Mouse (Mus musculus): ENCODE results near the gene Zfp574. TPM values are rescaled to one million over a fixed set of nuclear protein-coding genes. Genes with fewer than 3 reads are reported as not detected.
"Not testable (repeated sequence)": the region's sequence is repeated elsewhere in the genome, so short reads cannot be mapped to it uniquely, and the experiment has no call there.

Gene Zfp574
- 33.9 and 37.7 TPM in 2 replicates for polyA plus RNA-seq (2015; fragmentation: Nextera tagmentation; extraction: Ambion mirVana)

DNA sequence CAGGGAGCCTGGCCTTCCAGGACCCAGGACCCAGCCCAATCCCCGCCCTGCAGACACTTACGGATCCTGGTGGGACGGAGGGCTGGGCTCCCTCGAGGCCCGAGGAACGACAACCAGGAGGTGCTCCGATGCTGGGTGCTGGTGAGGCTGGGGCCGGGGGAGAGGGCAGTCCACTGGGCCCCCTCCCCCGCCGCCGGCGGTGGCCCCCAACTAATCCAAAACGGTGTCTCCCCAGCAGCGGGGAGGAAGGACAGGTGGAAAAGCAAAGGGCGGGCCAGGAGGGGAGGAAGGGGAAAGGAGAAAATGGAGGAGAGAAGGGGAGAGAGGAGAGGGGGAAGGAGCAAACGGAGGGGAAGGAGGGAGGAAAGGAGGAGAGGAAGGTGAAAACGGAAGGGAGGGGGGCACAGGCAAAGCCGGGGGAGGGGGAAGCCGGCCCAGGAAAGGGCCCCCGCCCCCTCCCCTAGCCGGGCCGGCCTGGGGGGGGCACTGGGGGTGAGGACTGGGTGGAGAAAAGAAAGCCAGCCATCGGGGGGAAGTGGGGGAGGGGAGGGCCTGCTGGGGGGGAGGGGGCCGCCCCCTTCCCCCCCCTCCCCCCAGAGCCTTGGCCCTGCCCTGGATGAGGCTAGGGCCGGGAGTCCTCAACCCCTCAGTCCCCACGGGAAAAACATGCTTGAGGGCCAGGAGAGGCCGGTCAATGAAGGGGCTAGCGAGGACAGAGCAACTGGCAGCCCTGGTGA, at the start of gene Zfp574, which contains the start of gene Grik5:
Gene Zfp574 (plus strand): TSS at position 589 of the 737 bp plus-strand sequence.
Gene Grik5 (minus strand): TSS at position 368 of the 737 bp plus-strand sequence.
- H3K4me3 ChIP-seq = peak within 1 kb of the TSS; percentile 87
- H3K4me2 ChIP-seq = peak within 1 kb of the TSS; percentile 87
- peaks cover 10% of the 10 kb centered on the region for H3K36me3 ChIP-seq
- 1% methylated on average over 24 of the region's 28 CpGs for WGBS
- peak within 1 kb of the TSS; percentile 92 for H3K27ac ChIP-seq (replicated peaks)
- H3K9me3 ChIP-seq = no peaks in the 10 kb centered on the region
- peak within 1 kb of the TSS; percentile 92 for H3K9ac ChIP-seq
- ATAC-seq (ENCODE audit: low FRiP score, low read depth) = no peak
- no peaks in the 10 kb centered on the region for H3K27me3 ChIP-seq
- peaks cover 54% of the 10 kb centered on the region for H3K4me1 ChIP-seq (replicated peaks)

DNA sequence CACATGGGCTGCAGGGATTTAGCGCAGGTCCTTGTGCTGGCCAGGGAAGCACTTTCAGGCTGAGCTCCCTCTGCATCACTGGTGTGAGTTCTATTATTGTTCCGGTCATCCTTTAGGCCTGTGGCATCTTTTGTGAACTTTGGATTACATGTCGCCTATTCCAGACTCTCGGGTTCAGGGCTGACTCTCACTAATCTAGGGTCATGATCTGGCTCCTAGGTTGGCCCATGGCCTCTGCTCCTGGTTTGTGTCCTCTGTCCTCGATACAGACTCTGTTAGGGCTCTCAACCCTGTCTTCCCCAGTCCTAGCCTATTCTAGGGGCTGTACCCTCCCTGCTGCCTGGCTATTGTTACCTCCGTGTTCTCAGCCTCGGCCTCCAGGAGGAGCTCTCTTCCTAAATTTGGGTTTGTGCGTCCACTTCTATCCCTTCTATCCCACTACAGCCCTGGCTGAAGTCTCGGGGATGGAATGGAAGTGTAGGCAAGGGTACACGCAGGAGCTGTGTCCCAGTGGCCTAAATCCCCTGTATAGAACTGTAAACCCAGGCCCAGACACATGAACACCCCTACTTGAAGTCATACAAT, 46.4 kb upstream of the Zfp574 start:
- Histone ChIP-seq H3K4me1 (replicated peaks) (no peaks in the 10 kb centered on the region), H3K9ac (no peak overlapping the region), H3K4me2 (no peak overlapping the region), H3K4me3 (no peak overlapping the region), H3K27me3 (no peaks in the 10 kb centered on the region), H3K27ac (replicated peaks) (no peak overlapping the region), H3K36me3 (peaks cover 38% of the 10 kb centered on the region), H3K9me3 (no peaks in the 10 kb centered on the region)
- WGBS = 61% methylated on average over 10 of the region's 10 CpGs
- ATAC-seq (ENCODE audit: low FRiP score, low read depth) = no peak

DNA sequence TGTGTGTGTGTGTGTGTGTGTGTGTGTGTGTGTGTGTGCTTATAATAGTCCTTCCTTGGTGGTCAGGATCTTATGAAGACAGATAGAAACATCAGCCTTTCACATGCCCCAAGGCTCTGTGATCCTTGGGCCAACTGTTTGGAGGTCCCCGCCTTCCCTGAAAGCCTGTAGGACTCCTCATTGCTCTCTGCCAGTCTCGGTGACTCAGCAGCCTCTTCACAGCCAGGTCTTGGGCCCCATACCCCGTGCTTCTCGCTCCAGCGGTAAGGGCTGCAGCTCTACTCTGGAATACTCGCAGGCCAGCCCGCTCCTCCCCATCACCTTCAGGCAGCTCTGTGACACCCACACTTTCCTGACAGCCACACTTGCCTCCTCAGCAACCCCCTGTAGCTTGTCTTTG, 45.9 kb upstream of the Zfp574 start:
- H3K27ac ChIP-seq (replicated peaks) = no peak overlapping the region
- H3K9ac ChIP-seq = no peak overlapping the region
- peaks cover 33% of the 10 kb centered on the region for H3K36me3 ChIP-seq
- no peaks in the 10 kb centered on the region for H3K9me3 ChIP-seq
- H3K4me2 ChIP-seq = no peak overlapping the region
- WGBS = 63% methylated on average over 7 of the region's 7 CpGs
- ATAC-seq (ENCODE audit: low FRiP score, low read depth) = no peak
- no peaks in the 10 kb centered on the region for H3K4me1 ChIP-seq (replicated peaks)
- no peaks in the 10 kb centered on the region for H3K27me3 ChIP-seq
- no peak overlapping the region for H3K4me3 ChIP-seq

DNA sequence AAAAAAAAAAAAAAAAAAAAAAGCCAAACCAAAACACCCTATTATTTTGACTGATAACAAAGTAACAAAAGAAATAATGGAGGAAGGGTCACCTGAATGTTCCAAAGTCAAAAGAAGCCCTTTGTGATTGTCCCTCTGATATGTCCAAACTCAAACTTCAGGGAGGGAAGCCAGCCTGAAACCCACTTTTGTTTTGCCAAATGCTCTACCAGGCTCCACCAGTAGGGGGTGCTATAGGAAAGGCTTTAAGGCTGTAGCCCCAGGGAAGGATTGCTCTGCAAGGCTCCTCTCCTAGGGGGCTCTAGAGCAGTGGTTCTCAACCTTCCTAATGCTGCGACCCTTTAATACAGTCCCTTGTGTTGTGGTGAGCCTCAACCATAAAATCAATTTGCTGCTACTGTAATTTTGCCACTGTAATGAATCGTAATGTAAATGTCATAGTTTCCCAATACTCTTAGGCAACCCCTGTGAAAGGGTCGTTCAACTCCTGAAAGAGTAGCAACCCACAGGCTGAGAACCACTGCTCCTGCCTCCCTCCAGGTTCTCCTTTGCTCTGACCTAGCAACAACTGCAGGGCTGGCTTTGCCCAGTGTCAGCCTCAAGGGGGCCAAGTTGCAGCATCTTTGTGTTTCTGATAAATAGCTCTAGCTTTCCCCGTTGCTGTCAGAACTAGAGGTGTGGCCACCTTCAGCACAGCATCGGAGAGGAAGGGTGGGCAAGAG, 42.2 kb upstream of the Zfp574 start:
- H3K36me3 ChIP-seq = peaks cover 20% of the 10 kb centered on the region
- H3K4me3 ChIP-seq = no peak overlapping the region
- H3K4me1 ChIP-seq (replicated peaks) = no peaks in the 10 kb centered on the region
- H3K4me2 ChIP-seq = no peak overlapping the region
- peak overlapping the region; percentile 5; the same call in 1 of the 2 replicates for H3K27ac ChIP-seq (replicated peaks)
- H3K27me3 ChIP-seq = no peaks in the 10 kb centered on the region
- peak; percentile 67; the same call in 1 of the 2 replicates for ATAC-seq (ENCODE audit: low FRiP score, low read depth)
- 40% methylated on average over 5 of the region's 5 CpGs for WGBS
- H3K9ac ChIP-seq = no peak overlapping the region
- no peaks in the 10 kb centered on the region for H3K9me3 ChIP-seq

DNA sequence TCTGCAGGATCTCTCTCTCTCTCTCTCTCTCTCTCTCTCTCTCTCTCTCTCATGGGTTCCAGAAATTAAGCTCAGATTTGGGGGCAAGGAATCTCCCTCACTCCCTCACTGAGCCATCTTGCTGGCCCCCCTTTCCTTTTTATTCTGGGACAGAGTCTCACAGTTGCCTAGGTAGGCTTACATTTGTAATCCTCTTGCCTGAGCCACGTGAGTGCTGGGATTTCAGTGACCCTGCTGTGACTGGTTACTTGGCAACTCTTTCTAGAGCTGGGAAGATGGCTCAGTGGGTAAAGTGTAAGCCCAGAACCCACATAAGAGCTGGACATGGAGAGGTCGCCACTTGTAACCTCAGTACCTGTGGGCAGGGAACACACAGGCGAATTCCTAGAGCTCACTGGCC, 40.8 kb upstream of the Zfp574 start:
- Histone ChIP-seq H3K9ac (no peak overlapping the region), H3K27ac (replicated peaks) (no peak overlapping the region), H3K4me3 (no peak overlapping the region), H3K27me3 (no peaks in the 10 kb centered on the region), H3K9me3 (no peaks in the 10 kb centered on the region), H3K4me2 (no peak overlapping the region), H3K36me3 (peaks cover 34% of the 10 kb centered on the region), H3K4me1 (replicated peaks) (no peaks in the 10 kb centered on the region)
- 66% methylated on average over 3 of the region's 3 CpGs for WGBS
- no peak for ATAC-seq (ENCODE audit: low FRiP score, low read depth)

DNA sequence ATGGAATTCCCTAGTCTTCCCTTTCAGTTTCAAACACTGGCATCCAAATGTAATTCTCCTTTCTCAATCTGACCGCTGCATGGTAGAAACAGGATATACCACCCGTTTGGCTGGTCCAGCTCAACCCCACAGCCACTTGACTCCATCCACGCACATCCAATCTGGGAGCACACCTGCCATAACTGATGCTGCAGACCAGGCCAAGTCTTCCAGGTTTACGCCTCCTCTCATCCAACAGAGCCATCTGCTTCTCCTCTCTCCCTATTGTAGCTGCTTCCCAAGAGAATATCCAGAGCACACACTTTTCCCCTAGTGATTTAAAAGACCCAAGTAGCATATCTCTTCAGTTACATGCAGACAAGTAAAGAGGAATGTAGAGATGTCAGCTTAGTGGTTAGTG, 37.6 kb upstream of the Zfp574 start:
- Histone ChIP-seq H3K36me3 (peaks cover 41% of the 10 kb centered on the region), H3K4me2 (no peak overlapping the region), H3K4me1 (replicated peaks) (no peaks in the 10 kb centered on the region), H3K27me3 (no peaks in the 10 kb centered on the region), H3K9ac (no peak overlapping the region), H3K4me3 (no peak overlapping the region), H3K27ac (replicated peaks) (no peak overlapping the region), H3K9me3 (no peaks in the 10 kb centered on the region)
- WGBS = 86% methylated on average over 4 of the region's 4 CpGs
- no peak for ATAC-seq (ENCODE audit: low FRiP score, low read depth)

DNA sequence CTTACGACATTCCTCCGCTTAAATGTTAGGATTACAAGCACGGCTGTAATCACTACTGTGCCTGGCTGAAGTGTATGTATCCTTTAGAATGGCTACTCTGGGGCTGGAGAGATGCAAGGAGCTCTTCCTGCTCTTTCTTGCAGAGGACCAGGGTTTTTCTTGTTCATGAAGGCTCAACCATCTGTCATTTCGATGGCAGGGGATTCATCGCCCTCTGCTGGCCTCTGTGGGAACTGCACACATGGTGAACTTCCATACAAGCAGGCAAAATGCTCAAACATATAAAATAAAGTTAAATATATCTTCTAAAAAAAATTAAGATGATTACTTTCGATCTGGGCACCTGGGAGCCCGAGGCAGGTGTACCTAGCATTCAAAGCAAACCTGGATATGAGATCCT, 36.5 kb upstream of the Zfp574 start:
- Histone ChIP-seq H3K9me3 (no peaks in the 10 kb centered on the region), H3K4me1 (replicated peaks) (no peaks in the 10 kb centered on the region), H3K9ac (no peak overlapping the region), H3K27ac (replicated peaks) (peak overlapping the region; percentile 1; the same call in 1 of the 2 replicates), H3K36me3 (peaks cover 51% of the 10 kb centered on the region), H3K4me3 (no peak overlapping the region), H3K27me3 (no peaks in the 10 kb centered on the region), H3K4me2 (no peak overlapping the region)
- ATAC-seq (ENCODE audit: low FRiP score, low read depth) = no peak
- WGBS = 51% methylated on average over 7 of the region's 7 CpGs

DNA sequence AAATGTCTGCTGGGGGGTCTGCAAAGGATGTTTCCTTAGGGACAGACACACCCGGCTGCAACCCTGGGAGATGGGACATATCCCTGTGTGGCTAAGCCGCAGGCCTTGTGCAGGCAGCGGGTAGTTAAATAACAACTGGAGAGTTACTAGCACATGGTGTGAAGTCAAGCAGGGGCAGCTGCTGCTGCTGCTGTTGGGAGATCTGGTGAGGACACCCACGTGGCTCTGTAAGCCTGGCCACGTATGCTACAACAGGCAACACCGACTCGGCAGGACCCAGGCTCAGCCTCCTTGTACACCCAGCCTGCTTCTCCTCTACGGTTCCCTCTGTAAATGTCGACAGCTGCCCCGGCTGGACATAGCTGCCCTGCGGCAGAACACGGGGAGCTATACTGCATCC, 30.4 kb upstream of the Zfp574 start:
- Histone ChIP-seq H3K27me3 (no peaks in the 10 kb centered on the region), H3K36me3 (peaks cover 71% of the 10 kb centered on the region), H3K4me3 (no peak overlapping the region), H3K27ac (replicated peaks) (no peak overlapping the region), H3K9me3 (no peaks in the 10 kb centered on the region), H3K4me1 (replicated peaks) (no peaks in the 10 kb centered on the region), H3K4me2 (no peak overlapping the region), H3K9ac (no peak overlapping the region)
- 92% methylated on average over 12 of the region's 12 CpGs for WGBS
- no peak for ATAC-seq (ENCODE audit: low FRiP score, low read depth)

DNA sequence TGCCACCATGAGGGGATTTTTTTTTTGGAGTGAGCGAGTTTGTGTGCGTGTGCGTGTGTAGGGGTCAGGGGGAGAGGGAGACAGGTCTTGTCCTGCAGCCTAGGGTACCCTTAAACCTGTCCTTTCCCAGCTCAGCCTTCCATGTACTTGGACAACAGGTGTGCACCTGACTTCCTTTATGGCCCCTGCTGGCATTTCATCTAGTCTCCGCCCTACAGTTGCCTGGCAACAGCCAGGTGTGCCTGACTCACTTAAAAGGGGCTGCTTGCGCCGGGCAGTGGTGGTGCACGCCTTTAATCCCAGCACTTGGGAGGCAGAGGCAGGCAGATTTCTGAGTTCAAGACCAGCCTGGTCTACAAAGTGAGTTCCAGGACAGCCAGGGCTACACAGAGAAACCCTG, 27.8 kb upstream of the Zfp574 start:
- not testable (repeated sequence) for H3K27me3 ChIP-seq; H3K9me3 ChIP-seq; H3K4me1 ChIP-seq (replicated peaks); H3K27ac ChIP-seq (replicated peaks); H3K9ac ChIP-seq; ATAC-seq (ENCODE audit: low FRiP score, low read depth); H3K4me3 ChIP-seq; H3K4me2 ChIP-seq
- 95% methylated on average over 7 of the region's 7 CpGs for WGBS
- peaks cover 80% of the 10 kb centered on the region for H3K36me3 ChIP-seq

DNA sequence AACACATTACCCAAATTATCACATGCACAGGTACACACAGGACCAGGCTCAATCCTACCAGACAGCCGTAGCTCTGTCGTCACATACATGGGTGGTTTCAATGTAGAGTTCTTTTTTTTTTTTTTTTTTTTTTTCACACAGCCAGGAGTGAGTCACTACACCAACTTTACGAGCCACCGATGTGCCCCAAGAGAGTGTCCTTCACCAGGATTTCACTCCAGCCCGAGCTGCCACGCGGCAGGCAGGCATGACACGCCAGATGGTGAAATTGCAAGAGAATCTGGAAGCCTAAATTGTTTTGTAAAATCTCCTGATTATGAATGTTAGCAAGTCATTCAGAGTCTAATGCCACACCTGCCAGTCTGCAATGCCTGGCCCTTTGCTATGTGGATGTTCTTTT, 25.0 kb upstream of the Zfp574 start:
- no peak overlapping the region for H3K27ac ChIP-seq (replicated peaks)
- H3K36me3 ChIP-seq = peaks cover 77% of the 10 kb centered on the region
- H3K27me3 ChIP-seq = no peaks in the 10 kb centered on the region
- 76% methylated on average over 8 of the region's 8 CpGs for WGBS
- H3K9me3 ChIP-seq = no peaks in the 10 kb centered on the region
- no peak overlapping the region for H3K4me2 ChIP-seq
- H3K4me3 ChIP-seq = no peak overlapping the region
- no peak overlapping the region for H3K9ac ChIP-seq
- ATAC-seq (ENCODE audit: low FRiP score, low read depth) = no peak
- H3K4me1 ChIP-seq (replicated peaks) = no peaks in the 10 kb centered on the region

DNA sequence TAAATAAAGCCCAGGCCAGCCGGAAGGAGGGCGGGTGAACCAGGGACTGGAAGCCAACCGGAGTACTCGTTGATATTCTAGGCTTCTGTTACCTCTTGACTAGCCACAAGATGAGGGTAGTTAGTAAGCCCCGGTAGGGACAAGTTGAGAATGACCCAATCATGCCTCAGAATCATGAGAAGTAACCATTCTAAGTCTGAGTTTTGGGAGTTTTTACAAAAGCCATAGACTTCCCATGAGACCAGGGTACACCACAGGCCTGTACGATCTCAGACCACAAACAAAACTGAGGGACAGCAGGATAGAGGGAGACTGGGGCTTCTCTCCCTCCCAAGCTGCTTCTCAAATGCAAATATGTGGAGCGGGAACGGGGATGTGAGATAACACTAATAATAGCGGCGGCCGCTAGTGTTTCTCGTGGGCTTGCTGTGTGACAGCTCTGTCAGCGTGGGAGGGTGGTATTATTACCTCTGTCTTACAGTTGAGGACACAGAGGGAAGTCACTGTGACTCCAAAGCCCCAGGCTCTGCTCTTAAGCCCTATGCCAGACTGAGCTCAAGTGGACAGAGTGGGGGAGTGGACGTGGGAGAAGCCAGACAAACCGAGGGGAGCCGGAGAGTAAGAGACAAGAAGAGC, 23.0 kb upstream of the Zfp574 start:
- H3K36me3 ChIP-seq = peaks cover 61% of the 10 kb centered on the region
- no peaks in the 10 kb centered on the region for H3K4me1 ChIP-seq (replicated peaks)
- no peak overlapping the region for H3K27ac ChIP-seq (replicated peaks)
- ATAC-seq (ENCODE audit: low FRiP score, low read depth) = no peak
- H3K4me3 ChIP-seq = no peak overlapping the region
- no peak overlapping the region for H3K9ac ChIP-seq
- H3K9me3 ChIP-seq = no peaks in the 10 kb centered on the region
- H3K4me2 ChIP-seq = no peak overlapping the region
- 79% methylated on average over 16 of the region's 16 CpGs for WGBS
- no peaks in the 10 kb centered on the region for H3K27me3 ChIP-seq

DNA sequence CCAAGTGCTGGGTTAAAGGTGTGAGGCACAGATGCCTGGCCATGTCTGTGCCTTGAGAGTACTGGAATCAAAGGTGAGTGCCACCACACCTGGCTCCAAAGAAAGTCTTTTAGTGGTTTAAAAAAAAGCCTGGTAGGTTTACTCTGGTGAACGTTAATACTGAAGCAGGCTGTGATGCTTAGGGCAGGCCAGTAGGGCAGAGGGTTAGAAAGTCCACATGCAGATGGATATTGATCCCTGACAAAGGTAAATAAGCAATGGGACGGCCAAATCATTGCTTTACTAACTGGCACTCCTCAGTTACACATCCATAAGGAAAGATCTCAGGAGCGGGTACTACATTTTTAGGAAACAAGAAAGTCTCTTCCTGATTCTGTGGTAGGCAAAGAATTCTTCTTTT, 19.8 kb upstream of the Zfp574 start:
- H3K36me3 ChIP-seq = peaks cover 65% of the 10 kb centered on the region
- no peak overlapping the region for H3K4me2 ChIP-seq
- H3K27ac ChIP-seq (replicated peaks) = no peak overlapping the region
- H3K4me1 ChIP-seq (replicated peaks) = no peaks in the 10 kb centered on the region
- H3K9ac ChIP-seq = no peak overlapping the region
- WGBS = 95% methylated on average over 3 of the region's 3 CpGs
- H3K27me3 ChIP-seq = no peaks in the 10 kb centered on the region
- no peak for ATAC-seq (ENCODE audit: low FRiP score, low read depth)
- no peaks in the 10 kb centered on the region for H3K9me3 ChIP-seq
- H3K4me3 ChIP-seq = no peak overlapping the region

Measured in hindbrain, embryonic 15.5 days (tissue).